11 mouse cellular contexts compared by ENCODE assay signal in the genomic region with DNA sequence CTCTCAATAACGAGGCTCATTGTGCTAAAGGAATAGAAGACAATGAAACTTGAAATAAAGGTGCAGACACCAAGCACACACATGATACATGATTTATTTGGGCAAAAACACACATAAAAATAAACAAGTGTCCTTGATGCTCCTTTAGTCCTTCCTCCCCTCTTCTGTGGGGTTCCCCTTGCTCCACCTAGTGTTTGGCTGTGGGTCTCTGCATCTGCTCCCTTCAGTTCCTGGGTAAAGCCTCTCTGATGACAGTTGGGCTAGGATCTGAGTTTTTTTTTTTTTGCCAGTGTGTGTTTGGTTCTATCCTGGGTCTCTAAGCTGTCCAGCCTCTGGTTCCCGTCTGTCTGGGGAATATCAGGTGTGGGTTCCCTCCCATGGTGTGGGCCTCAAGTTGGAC.
DNase-seq lines count a peak whose midpoint lies in the region; TF ChIP-seq lines count a peak whose summit lies in the region.
"Had no signal": no experiment of that assay in that cellular context is flagged by ENCODE, and none has a peak within 500 bp of the region (broad histone marks: within the 10 kb centered on the region; RNA-seq: fewer than 3 reads in every experiment).

No protein-coding gene starts in this region.

- TF ChIP-seq POLR2A in heart, adult 2 months (IDR thresholded peaks at IDR 0.05; ENCODE audit: insufficient read depth, low read depth, low read length), result no peak
- no peak for TF ChIP-seq POLR2A in lung, adult 2 months (IDR thresholded peaks at IDR 0.05; ENCODE audit: borderline replicate concordance, extremely low read depth, low read depth, low read length)

- no peak for TF ChIP-seq EP300 in heart, adult 2 months (IDR thresholded peaks at IDR 0.05; ENCODE audit: insufficient read depth, low read depth, low read length)

- 85% methylated on average over 2 of the region's 2 CpGs for WGBS in heart, adult 2 months
- WGBS in lung, adult 2 months, result 87% methylated on average over 2 of the region's 2 CpGs

- no peaks in the 10 kb centered on the region for H3K79me2 ChIP-seq in heart, adult 2 months (replicated peaks; ENCODE audit: control insufficient read depth, insufficient read depth, low read length)

- no peak overlapping the region for H3K4me3 ChIP-seq in heart, adult 2 months
- no peak overlapping the region for H3K4me3 ChIP-seq in lung, adult 2 months (replicated peaks; ENCODE audit: extremely low read depth, low read depth, low read length)
- H3K4me3 ChIP-seq: forebrain, embryonic 12.5 days; heart, embryonic 15.5 days; neural tube, embryonic 13.5 days had no signal

- no peaks in the 10 kb centered on the region for H3K27me3 ChIP-seq in heart, adult 2 months (ENCODE audit: control insufficient read depth, insufficient read depth, low read length)
- no peaks in the 10 kb centered on the region for H3K27me3 ChIP-seq in splenic B cell, adult 2 months (ENCODE audit: control insufficient read depth, insufficient read depth, low read length, poor library complexity, severe bottlenecking)
- H3K27me3 ChIP-seq: forebrain, embryonic 12.5 days; heart, embryonic 15.5 days; neural tube, embryonic 13.5 days had no signal

- H3K27ac ChIP-seq in heart, adult 2 months, result no peak overlapping the region
- H3K27ac ChIP-seq: forebrain, embryonic 12.5 days; heart, embryonic 15.5 days; neural tube, embryonic 13.5 days had no signal

- peak; percentile 64 for TF ChIP-seq CTCF in heart, adult 2 months (IDR thresholded peaks at IDR 0.05)
- peak; percentile 36 for TF ChIP-seq CTCF in lung, adult 2 months (IDR thresholded peaks at IDR 0.05; ENCODE audit: insufficient read depth, low read length)

- H3K4me1 ChIP-seq in heart, adult 2 months (ENCODE audit: control insufficient read depth, insufficient read depth, low read length), result no peaks in the 10 kb centered on the region
- H3K4me1 ChIP-seq in lung, adult 2 months (ENCODE audit: control insufficient read depth, insufficient read depth, low read length), result no peaks in the 10 kb centered on the region
- H3K4me1 ChIP-seq: forebrain, embryonic 12.5 days; heart, embryonic 15.5 days; neural tube, embryonic 13.5 days had no signal

- no peak overlapping the region for H3K9ac ChIP-seq in heart, adult 2 months (ENCODE audit: low read depth, low read length)
- H3K9ac ChIP-seq: forebrain, embryonic 12.5 days; heart, embryonic 15.5 days; neural tube, embryonic 13.5 days had no signal

- H3K36me3 ChIP-seq in heart, adult 2 months (ENCODE audit: control insufficient read depth, insufficient read depth, low read length), result no peaks in the 10 kb centered on the region; the same call in 1 of the 2 replicates
- H3K36me3 ChIP-seq in splenic B cell, adult 2 months (ENCODE audit: control insufficient read depth, insufficient read depth, low read length, poor library complexity, severe bottlenecking), result no peaks in the 10 kb centered on the region

- no peak for DNase-seq in heart, adult 2 months
- DNase-seq in heart, adult 8-10 months (ENCODE audit: low spot score), result no peak
- no peak for DNase-seq in lung, adult 2 months
- no peak for DNase-seq in lung, postnatal 4 days
- peak; percentile 47 to 61 for DNase-seq in cerebellum, adult 18-20 months
- DNase-seq in splenic B cell, adult 2 months (ENCODE audit: low read depth, low spot score), result peak; percentile 31
- no peak for DNase-seq in right cerebral cortex, postnatal 36 days (ENCODE audit: low spot score in 2 of 2)
- no peak for DNase-seq in right cerebral cortex, postnatal 10 days (ENCODE audit: low spot score in 2 of 2)

- intact Hi-C loops in heart, adult 2 months (cut with DNase I), result loop anchor here (1.0 kb wide), 1 partner anchor 113 kb away; no protein-coding TSS in a partner anchor

Comparison
In these comparisons a context has a peak if more than half of its experiments do, and no peak if none do; other contexts are left out.
1. DNase-seq: peak in cerebellum, adult 18-20 months (2 of 2) and splenic B cell, adult 2 months (single experiment); none in heart, adult 2 months (0 of 2), heart, adult 8-10 months (single experiment), lung, adult 2 months (single experiment), lung, postnatal 4 days (0 of 2), right cerebral cortex, postnatal 36 days (0 of 2) and right cerebral cortex, postnatal 10 days (0 of 2).